Mouse (Mus musculus): ENCODE data around the gene Igdcc4.
"Not testable (repeated sequence)": the region's sequence is repeated elsewhere in the genome, so short reads cannot be mapped to it uniquely, and the experiment has no call there.

The Igdcc4 gene

DNA sequence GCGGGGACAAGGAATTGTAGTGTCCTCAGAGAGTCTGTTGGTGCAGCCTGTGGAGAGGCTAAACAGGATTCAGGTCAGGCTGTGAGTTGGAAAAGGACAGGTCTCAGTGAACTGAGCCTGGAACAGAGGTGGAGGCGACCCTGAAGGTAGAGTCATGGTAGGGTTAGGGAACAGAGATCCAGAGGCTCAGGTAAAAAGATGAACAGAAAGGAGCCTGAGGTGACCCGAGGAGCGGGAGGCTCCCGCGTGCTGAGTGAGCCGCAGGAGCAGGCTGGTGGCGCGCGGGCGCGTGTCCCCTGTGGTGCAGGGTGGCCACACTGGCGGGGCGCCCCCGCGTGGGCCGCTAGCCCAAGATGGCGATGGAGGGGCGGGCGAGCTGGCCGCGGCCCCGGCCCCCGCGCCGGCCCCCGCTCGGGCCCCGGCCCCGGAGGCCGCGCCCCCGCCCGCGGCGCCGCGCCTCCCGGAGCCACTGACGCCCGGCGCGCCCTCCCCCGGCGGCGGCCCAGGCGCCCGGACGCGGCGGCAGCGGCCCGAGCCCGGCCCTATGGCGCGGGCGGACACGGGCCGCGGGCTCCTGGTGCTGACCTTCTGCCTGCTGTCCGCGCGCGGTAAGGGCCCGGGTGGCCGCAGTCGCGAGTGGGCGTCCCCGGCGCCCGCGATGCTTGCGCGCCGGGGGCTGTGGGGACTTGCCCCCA, at the start of gene Igdcc4:
Gene Igdcc4, plus strand, starts transcription at position 496 of the 695 bp plus-strand sequence.
- no peak for DNase-seq

GRCm38 (mm10) chr9:65064251-65064650, 37.0 kb upstream of the Igdcc4 start:
- DNase-seq: no peak

DNA sequence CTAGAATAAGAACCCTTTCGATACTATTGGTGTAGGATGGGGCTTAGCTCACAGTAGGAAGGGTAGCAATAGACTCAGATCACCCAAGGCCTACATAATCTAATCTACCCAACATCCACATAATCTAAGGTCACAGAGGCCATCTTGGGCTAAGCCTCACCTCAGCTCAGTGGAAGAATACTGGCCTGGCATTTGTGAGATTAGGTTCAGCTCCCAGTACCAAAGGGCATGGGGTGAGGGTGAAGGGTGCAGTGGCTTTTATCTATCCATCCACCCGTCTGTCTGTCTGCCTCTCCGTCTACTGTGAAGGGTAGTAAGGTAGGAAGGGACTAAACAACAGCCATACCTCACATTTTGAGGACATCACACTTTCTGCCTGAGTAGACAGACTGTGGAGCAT, 30.7 kb upstream of the Igdcc4 start:
- no peak for DNase-seq

GRCm38 (mm10) chr9:65073555-65073954, 27.7 kb upstream of the Igdcc4 start:
- DNase-seq: no peak

DNA sequence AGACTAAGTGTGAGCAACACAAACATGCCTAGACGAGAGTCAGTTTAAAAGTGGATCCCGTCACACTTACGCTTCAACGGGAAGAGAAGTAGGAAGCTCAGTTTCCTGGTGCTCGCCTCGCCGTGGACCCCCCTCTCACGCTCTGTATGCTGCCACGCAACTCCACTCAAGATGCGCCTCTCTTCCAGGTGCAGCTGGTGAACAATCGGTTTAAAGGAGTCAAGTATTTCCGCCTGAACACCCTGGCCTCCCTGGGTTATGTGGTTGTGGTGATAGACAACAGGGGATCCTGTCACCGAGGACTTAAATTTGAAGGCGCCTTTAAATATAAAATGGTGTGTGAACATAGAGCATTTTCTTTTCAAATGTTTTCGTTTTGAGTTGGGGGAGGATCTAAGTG, 27.0 kb upstream of the Igdcc4 start:
- DNase-seq: no peak

GRCm38 (mm10) chr9:65074855-65075493, 26.3 kb upstream of the Igdcc4 start:
- peak; percentile 28 for DNase-seq

- DNase-seq: no peak
These were observed 23.8 kb upstream of the Igdcc4 start for GRCm38 (mm10) chr9:65077536-65077935.

DNA sequence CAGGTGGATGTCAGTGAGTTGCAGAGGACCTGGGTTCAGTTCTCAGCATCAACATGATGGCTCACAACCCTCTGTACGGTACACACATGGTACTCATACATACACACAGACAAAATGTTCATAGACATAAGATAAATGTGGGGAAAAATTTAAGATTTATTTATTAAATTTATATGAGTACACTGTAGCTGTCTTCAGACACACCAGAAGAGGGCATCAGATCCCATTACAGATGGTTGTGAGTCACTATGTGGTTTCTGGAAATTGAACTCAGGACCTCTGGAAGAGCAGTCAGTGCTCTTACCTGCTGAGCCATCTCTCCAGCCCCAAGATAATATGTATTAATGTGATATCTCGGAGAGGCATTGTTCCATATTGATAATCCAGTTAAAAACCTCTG, 21.1 kb upstream of the Igdcc4 start:
- not testable (repeated sequence) for DNase-seq

GRCm38 (mm10) chr9:65083075-65083765, 18.1 kb upstream of the Igdcc4 start:
- no peak for DNase-seq

DNA sequence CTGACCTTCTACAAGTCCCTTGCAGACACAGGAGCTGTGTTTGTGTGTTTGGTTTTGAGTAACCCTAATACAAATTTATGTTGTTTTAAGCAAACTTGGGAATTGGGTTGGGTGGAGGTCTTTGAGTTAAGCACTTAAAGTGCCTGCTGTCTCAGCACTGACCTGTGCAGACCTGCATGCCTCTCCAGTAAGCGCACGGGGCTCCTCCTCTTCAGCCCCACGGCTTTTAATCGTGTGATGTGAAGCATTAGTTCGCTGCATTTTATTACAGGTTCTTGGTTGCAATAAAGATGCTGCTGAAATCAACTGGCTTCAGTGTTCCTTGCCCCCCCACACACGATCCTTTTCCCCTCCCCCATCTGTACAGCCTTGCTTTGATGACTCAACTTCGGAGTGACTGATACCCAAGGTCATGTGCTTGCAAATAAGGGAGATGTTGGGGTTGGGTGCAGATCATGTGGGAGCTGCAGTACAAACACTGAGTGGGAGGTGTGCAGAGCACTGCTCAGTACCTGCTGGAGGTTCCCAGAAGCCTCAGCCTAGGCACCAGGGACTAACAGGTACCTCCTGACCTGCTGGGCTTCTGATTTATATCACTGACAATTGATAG, 17.0 kb upstream of the Igdcc4 start:
- DNase-seq: no peak

GRCm38 (mm10) chr9:65085270-65085669, 16.0 kb upstream of the Igdcc4 start:
- no peak for DNase-seq

DNA sequence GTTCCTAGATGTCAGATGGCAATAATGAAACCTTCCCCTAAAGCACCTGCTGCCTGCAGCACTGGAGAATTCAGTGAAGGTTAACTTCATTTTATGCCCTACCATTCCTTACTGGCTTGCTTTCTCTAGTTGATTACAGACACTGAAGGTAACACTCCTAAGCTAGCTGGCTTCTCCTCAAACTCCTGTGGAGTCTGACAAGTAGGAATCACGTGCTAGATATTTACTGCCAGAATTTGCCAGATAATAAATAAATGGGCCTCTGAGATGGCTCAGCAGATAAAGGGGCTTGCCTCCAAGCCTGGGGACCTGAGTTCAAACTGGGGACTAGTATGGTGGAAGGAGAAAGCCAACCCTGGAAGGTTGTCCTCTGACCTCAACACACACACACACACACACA, 14.5 kb upstream of the Igdcc4 start:
- no peak for DNase-seq

DNA sequence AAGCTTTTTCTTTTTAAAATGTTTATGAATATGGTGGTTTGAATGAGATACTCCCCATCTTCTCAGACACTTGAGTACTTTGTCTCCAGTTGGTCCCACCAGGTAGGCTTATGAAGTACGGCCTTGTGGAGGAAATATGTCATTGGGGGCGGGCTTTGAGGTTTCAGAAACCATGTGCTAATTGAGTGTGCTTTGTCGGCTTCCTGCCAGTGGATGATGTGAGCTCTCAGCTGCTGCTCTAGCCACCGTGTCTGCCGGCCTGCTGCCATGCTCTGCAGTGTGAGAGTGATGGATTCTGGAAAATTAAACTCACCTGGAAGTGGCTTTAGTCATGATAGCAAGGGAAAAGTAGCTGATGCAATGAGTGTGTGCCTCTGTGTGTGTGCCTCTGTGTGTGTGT, 13.8 kb upstream of the Igdcc4 start:
- DNase-seq: peak; percentile 23

DNA sequence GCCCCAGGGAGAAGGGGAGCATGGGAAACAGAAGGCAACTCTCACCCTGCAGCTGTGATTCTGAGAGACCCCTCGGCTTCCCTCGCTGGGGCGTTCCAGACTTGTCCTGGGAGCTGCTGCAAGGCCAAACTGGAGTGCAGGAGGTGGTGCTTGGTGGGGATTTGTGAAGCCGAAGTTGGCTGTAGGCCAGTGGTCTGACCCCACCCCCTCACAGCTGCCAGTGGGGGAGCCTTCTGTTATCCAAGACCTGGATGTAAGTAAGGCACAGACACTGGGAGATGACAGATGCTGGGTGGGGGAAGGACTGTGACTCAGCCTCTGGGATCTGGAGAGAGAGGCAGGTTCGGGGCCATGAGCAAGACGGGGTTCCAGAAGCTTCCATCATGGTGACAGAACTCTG, 7.0 kb upstream of the Igdcc4 start:
- no peak for DNase-seq

GRCm38 (mm10) chr9:65101686-65102376, 545 bp downstream of the Igdcc4 start:
- peak; percentile 15 for DNase-seq

- no peak for DNase-seq
These were observed 1.3 kb downstream of the Igdcc4 start for GRCm38 (mm10) chr9:65102377-65103172.

DNA sequence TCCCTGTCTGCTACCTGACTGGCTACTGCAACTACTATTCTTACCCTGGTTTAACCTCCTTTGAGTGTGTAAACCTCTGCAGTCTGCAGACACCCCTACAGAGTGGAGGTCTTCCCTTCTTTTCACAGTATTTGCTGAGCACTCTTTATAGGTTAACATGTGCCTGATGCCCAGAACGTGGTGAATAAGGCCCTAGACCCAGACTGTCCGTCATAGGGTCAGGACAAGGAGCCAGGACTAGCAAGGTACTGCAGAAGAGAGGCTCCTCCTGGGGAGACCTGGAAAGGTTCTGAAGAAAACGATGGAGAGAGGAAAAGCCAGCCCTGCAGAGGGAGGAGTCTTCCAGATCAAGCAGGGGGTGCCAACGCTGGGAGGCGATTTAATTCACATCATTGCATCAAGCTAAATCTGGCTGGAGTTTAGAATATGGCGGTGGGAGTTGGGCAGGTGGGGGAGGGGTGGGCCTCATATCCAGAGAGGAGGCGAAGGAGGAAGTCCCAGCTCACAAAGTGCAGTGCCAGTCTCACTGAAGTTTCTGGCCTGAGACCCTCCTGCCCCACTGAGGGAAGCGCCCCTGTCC, 2.0 kb downstream of the Igdcc4 start:
- DNase-seq: no peak

GRCm38 (mm10) chr9:65106821-65107220, 5.5 kb downstream of the Igdcc4 start:
- no peak for DNase-seq

- DNase-seq: no peak
These were observed 6.6 kb downstream of the Igdcc4 start for GRCm38 (mm10) chr9:65107893-65108292.

- no peak for DNase-seq
These were observed 8.1 kb downstream of the Igdcc4 start for GRCm38 (mm10) chr9:65109132-65110072.

DNA sequence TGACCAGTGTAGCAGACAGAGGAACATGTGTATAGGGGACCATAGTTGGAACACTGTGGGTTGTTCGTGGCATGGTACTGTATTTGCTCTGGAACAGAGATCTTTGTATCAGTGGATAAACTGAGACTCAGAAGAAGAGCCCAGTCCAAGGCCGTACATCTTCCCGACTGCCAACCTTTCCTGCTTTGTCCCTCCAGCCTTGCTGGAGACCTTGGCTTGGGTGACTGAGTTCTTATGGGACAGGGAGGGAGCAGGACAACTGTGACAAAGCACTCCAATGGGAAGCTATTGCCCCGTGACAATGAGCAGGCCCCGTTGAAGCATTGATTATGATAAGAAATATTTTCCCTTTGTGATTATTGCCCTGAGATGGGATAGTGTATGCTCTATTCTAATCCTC, 10.4 kb downstream of the Igdcc4 start:
- DNase-seq: no peak

All from lung, postnatal 36 days (tissue).